Mouse (Mus musculus): Measurements from ENCODE around the gene Dab2ip. TPM values are rescaled to one million over a fixed set of nuclear protein-coding genes. Genes with fewer than 3 reads are reported as not detected.
A peak's percentile ranks its signal among the peaks of the same experiment; 100 is the strongest.

The Dab2ip gene
- polyA plus RNA-seq, 1 experiment from 2014 or later: 27.0 TPM

GRCm38 (mm10) chr2:35720550-35720949 lies 162.5 kb downstream of the Dab2ip start:
- H3K27me3 ChIP-seq (replicated peaks; ENCODE audit: control insufficient read depth, insufficient read depth, low read length): no peaks in the 10 kb centered on the region
- H3K4me2 ChIP-seq (ENCODE audit: low read depth, low read length): no peak overlapping the region
- H3K4me1 ChIP-seq (ENCODE audit: control insufficient read depth, insufficient read depth, low read length): no peaks in the 10 kb centered on the region
- 86% methylated on average over 13 of the region's 13 CpGs for WGBS
- ATAC-seq: no peak
- H3K9ac ChIP-seq (ENCODE audit: low read depth, low read length): no peak overlapping the region
- H3K4me3 ChIP-seq (ENCODE audit: low read length): no peak overlapping the region
- peaks cover 46% of the 10 kb centered on the region for H3K36me3 ChIP-seq (ENCODE audit: control insufficient read depth, insufficient read depth, low read length)
- no peak overlapping the region for H3K27ac ChIP-seq (ENCODE audit: low read length)
- H3K9me3 ChIP-seq (ENCODE audit: control insufficient read depth, low read length): no peaks in the 10 kb centered on the region

DNA sequence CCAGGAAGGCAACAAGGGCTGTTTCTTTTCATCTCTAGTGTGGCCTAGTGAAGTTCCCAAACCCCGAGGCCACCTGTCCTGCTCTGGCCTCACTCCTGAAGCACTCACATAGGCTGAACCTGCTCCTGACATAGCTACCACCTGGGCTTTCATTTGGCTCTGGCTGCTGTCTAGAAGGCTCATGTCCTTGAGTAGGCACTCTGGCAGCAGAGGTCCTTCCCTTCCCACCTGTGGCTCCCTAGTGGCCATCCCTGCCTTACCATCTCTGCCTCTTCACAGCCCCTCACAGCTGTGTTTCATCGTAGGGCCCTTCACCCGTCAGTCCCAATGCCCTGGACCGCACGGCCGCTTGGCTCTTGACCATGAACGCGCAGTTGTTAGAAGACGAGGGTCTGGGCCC lies 162.9 kb downstream of the Dab2ip start:
- Histone ChIP-seq H3K4me3 (ENCODE audit: low read length) (no peak overlapping the region), H3K36me3 (ENCODE audit: control insufficient read depth, insufficient read depth, low read length) (peaks cover 46% of the 10 kb centered on the region), H3K27me3 (replicated peaks; ENCODE audit: control insufficient read depth, insufficient read depth, low read length) (no peaks in the 10 kb centered on the region), H3K9ac (ENCODE audit: low read depth, low read length) (no peak overlapping the region), H3K4me2 (ENCODE audit: low read depth, low read length) (no peak overlapping the region), H3K9me3 (ENCODE audit: control insufficient read depth, low read length) (no peaks in the 10 kb centered on the region), H3K4me1 (ENCODE audit: control insufficient read depth, insufficient read depth, low read length) (no peaks in the 10 kb centered on the region), H3K27ac (ENCODE audit: low read length) (no peak overlapping the region)
- ATAC-seq: no peak
- 87% methylated on average over 9 of the region's 9 CpGs for WGBS

DNA sequence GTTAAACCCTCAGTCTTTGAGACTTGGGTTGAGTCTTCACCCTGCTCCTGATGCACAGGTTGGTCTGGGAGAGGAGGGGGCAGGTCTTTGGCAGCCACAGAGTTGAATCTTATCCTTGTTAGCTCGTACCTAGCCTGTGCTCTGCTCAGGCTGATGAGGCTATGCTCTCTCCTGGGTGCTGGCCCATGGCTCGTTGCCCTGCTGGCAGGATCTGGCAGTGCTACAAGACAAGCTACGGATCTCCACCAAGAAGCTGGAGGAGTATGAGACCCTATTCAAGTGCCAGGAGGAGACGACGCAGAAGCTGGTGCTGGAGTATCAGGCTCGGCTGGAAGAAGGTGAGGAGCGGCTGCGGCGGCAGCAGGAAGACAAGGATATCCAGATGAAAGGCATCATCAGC lies 164.8 kb downstream of the Dab2ip start:
- WGBS: 90% methylated on average over 9 of the region's 9 CpGs
- ATAC-seq: no peak
- Histone ChIP-seq H3K36me3 (ENCODE audit: control insufficient read depth, insufficient read depth, low read length) (peaks cover 49% of the 10 kb centered on the region), H3K4me3 (ENCODE audit: low read length) (no peak overlapping the region), H3K27ac (ENCODE audit: low read length) (no peak overlapping the region), H3K27me3 (replicated peaks; ENCODE audit: control insufficient read depth, insufficient read depth, low read length) (no peaks in the 10 kb centered on the region), H3K4me2 (ENCODE audit: low read depth, low read length) (no peak overlapping the region), H3K9ac (ENCODE audit: low read depth, low read length) (no peak overlapping the region), H3K4me1 (ENCODE audit: control insufficient read depth, insufficient read depth, low read length) (no peaks in the 10 kb centered on the region), H3K9me3 (ENCODE audit: control insufficient read depth, low read length) (no peaks in the 10 kb centered on the region)

DNA sequence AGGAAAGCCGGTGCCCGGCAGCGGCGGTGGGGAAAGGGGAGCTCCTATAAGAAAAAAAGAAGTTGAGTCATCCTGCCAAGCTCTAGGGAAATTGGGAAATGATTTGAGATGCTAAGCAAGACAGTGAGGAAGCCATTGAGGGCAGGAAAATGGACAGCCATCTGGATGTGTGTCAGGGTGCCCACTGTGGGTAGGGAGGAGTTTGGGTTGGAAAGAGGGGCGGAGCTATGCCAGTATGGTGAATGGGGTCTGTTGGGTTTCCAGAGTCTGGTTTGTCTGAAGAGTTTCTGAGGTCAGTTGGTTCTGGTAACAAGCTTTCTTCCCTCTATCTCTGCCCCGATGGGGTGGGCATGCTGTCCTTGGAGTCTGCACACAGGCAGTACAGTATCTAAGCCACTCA lies 165.2 kb downstream of the Dab2ip start:
- 94% methylated on average over 6 of the region's 6 CpGs for WGBS
- Histone ChIP-seq H3K27me3 (replicated peaks; ENCODE audit: control insufficient read depth, insufficient read depth, low read length) (no peaks in the 10 kb centered on the region), H3K36me3 (ENCODE audit: control insufficient read depth, insufficient read depth, low read length) (peaks cover 51% of the 10 kb centered on the region), H3K4me3 (ENCODE audit: low read length) (no peak overlapping the region), H3K4me1 (ENCODE audit: control insufficient read depth, insufficient read depth, low read length) (peaks cover under 1% of the 10 kb centered on the region; the same call in 1 of the 2 replicates), H3K4me2 (ENCODE audit: low read depth, low read length) (no peak overlapping the region), H3K9ac (ENCODE audit: low read depth, low read length) (no peak overlapping the region), H3K9me3 (ENCODE audit: control insufficient read depth, low read length) (no peaks in the 10 kb centered on the region), H3K27ac (ENCODE audit: low read length) (no peak overlapping the region)
- ATAC-seq: no peak

DNA sequence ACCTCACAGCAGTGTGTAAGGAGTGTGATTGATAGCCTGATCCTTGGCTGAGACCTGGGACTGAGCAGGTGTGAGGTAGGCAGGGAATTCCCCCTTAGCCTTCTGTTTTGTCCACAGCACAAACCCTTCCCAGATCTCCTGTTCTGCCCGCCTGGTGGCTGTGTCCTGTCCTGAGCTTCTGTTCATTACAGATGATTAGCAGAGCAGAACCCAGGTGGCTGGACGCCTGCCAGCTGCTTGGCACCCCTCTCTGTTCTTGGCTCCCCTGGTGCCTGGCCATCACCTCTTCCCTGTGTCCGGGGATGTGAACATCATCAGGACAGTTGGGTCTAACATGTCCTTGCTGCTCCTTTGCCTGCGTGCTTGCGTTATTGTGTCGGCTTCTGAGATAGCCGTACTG lies 165.6 kb downstream of the Dab2ip start:
- Histone ChIP-seq H3K36me3 (ENCODE audit: control insufficient read depth, insufficient read depth, low read length) (peaks cover 47% of the 10 kb centered on the region), H3K4me1 (ENCODE audit: control insufficient read depth, insufficient read depth, low read length) (peaks cover 5% of the 10 kb centered on the region), H3K4me3 (ENCODE audit: low read length) (no peak overlapping the region), H3K9ac (ENCODE audit: low read depth, low read length) (no peak overlapping the region), H3K27ac (ENCODE audit: low read length) (no peak overlapping the region), H3K4me2 (ENCODE audit: low read depth, low read length) (no peak overlapping the region), H3K27me3 (replicated peaks; ENCODE audit: control insufficient read depth, insufficient read depth, low read length) (no peaks in the 10 kb centered on the region), H3K9me3 (ENCODE audit: control insufficient read depth, low read length) (no peaks in the 10 kb centered on the region)
- WGBS: 86% methylated on average over 7 of the region's 7 CpGs
- no peak for ATAC-seq

- Histone ChIP-seq H3K4me1 (ENCODE audit: control insufficient read depth, insufficient read depth, low read length) (peaks cover 14% of the 10 kb centered on the region), H3K9ac (ENCODE audit: low read depth, low read length) (no peak overlapping the region), H3K27me3 (replicated peaks; ENCODE audit: control insufficient read depth, insufficient read depth, low read length) (no peaks in the 10 kb centered on the region), H3K36me3 (ENCODE audit: control insufficient read depth, insufficient read depth, low read length) (peaks cover 16% of the 10 kb centered on the region), H3K4me3 (ENCODE audit: low read length) (no peak overlapping the region), H3K27ac (ENCODE audit: low read length) (no peak overlapping the region; the same call in 1 of the 2 replicates), H3K4me2 (ENCODE audit: low read depth, low read length) (no peak overlapping the region), H3K9me3 (ENCODE audit: control insufficient read depth, low read length) (no peaks in the 10 kb centered on the region)
- 36% methylated on average over 5 of the region's 5 CpGs for WGBS
- 0 out of 2 replicates have a peak, but pooled peaks have one; percentile 31 for ATAC-seq
Measured at GRCm38 (mm10) chr2:35728633-35729032, 170.6 kb downstream of the Dab2ip start.

- peak; percentile 83 for ATAC-seq
- peak overlapping the region; percentile 63 for H3K27ac ChIP-seq (ENCODE audit: low read length)
- H3K36me3 ChIP-seq (ENCODE audit: control insufficient read depth, insufficient read depth, low read length): peaks cover 14% of the 10 kb centered on the region
- no peak overlapping the region for H3K4me2 ChIP-seq (ENCODE audit: low read depth, low read length)
- no peaks in the 10 kb centered on the region for H3K27me3 ChIP-seq (replicated peaks; ENCODE audit: control insufficient read depth, insufficient read depth, low read length)
- H3K9ac ChIP-seq (ENCODE audit: low read depth, low read length): peak overlapping the region; percentile 48; the same call in 1 of the 2 replicates
- no peak overlapping the region for H3K4me3 ChIP-seq (ENCODE audit: low read length)
- peaks cover 14% of the 10 kb centered on the region for H3K4me1 ChIP-seq (ENCODE audit: control insufficient read depth, insufficient read depth, low read length)
- no peaks in the 10 kb centered on the region for H3K9me3 ChIP-seq (ENCODE audit: control insufficient read depth, low read length)
- 49% methylated on average over 16 of the region's 16 CpGs for WGBS
Measured at GRCm38 (mm10) chr2:35729077-35730065, 171.3 kb downstream of the Dab2ip start.

- no peaks in the 10 kb centered on the region for H3K27me3 ChIP-seq (replicated peaks; ENCODE audit: control insufficient read depth, insufficient read depth, low read length)
- ATAC-seq: no peak
- no peak overlapping the region for H3K27ac ChIP-seq (ENCODE audit: low read length)
- H3K4me3 ChIP-seq (ENCODE audit: low read length): no peak overlapping the region
- H3K4me2 ChIP-seq (ENCODE audit: low read depth, low read length): no peak overlapping the region
- peaks cover 10% of the 10 kb centered on the region; the same call in 1 of the 2 replicates for H3K36me3 ChIP-seq (ENCODE audit: control insufficient read depth, insufficient read depth, low read length)
- 65% methylated on average over 18 of the region's 18 CpGs for WGBS
- peaks cover 14% of the 10 kb centered on the region for H3K4me1 ChIP-seq (ENCODE audit: control insufficient read depth, insufficient read depth, low read length)
- H3K9ac ChIP-seq (ENCODE audit: low read depth, low read length): no peak overlapping the region
- H3K9me3 ChIP-seq (ENCODE audit: control insufficient read depth, low read length): no peaks in the 10 kb centered on the region
Measured at GRCm38 (mm10) chr2:35731671-35732449, 173.8 kb downstream of the Dab2ip start.

- H3K4me1 ChIP-seq (ENCODE audit: control insufficient read depth, insufficient read depth, low read length): peaks cover 5% of the 10 kb centered on the region; the same call in 1 of the 2 replicates
- no peaks in the 10 kb centered on the region for H3K36me3 ChIP-seq (ENCODE audit: control insufficient read depth, insufficient read depth, low read length)
- H3K4me3 ChIP-seq (ENCODE audit: low read length): no peak overlapping the region
- no peak for ATAC-seq
- no peak overlapping the region for H3K4me2 ChIP-seq (ENCODE audit: low read depth, low read length)
- H3K9me3 ChIP-seq (ENCODE audit: control insufficient read depth, low read length): no peaks in the 10 kb centered on the region
- no peak overlapping the region for H3K27ac ChIP-seq (ENCODE audit: low read length)
- 96% methylated on average over 2 of the region's 2 CpGs for WGBS
- no peaks in the 10 kb centered on the region for H3K27me3 ChIP-seq (replicated peaks; ENCODE audit: control insufficient read depth, insufficient read depth, low read length)
- no peak overlapping the region for H3K9ac ChIP-seq (ENCODE audit: low read depth, low read length)
Measured at GRCm38 (mm10) chr2:35735001-35735400, 176.9 kb downstream of the Dab2ip start.
